Mouse (Mus musculus): ENCODE results near the gene Clca2. TPM values are rescaled to one million over a fixed set of nuclear protein-coding genes. Genes with fewer than 3 reads are reported as not detected.

The Clca2 gene
- polyA plus RNA-seq, 1 experiment from 2014 or later, result 0.95 TPM

- Histone ChIP-seq H3K4me3 (ENCODE audit: low read depth, low read length) (no peak overlapping the region), H3K27ac (replicated peaks; ENCODE audit: low read depth, low read length) (no peak overlapping the region), H3K27me3 (replicated peaks; ENCODE audit: control insufficient read depth, insufficient read depth, low read length) (no peaks in the 10 kb centered on the region), H3K9me3 (ENCODE audit: control insufficient read depth, low read length) (no peaks in the 10 kb centered on the region), H3K36me3 (ENCODE audit: control insufficient read depth, insufficient read depth, low read length) (no peaks in the 10 kb centered on the region), H3K4me2 (ENCODE audit: low read depth, low read length) (no peak overlapping the region), H3K9ac (ENCODE audit: low read depth, low read length) (no peak overlapping the region), H3K4me1 (ENCODE audit: control insufficient read depth, insufficient read depth, low read length) (no peaks in the 10 kb centered on the region)
- no peak for ATAC-seq (ENCODE audit: low read depth)
- WGBS, result 63% methylated on average over 5 of the region's 5 CpGs
- DNase-seq (ENCODE audit: low spot score), result no peak
Measured at GRCm38 (mm10) chr3:145103770-145104169, 4.5 kb upstream of the Clca2 start.

DNA sequence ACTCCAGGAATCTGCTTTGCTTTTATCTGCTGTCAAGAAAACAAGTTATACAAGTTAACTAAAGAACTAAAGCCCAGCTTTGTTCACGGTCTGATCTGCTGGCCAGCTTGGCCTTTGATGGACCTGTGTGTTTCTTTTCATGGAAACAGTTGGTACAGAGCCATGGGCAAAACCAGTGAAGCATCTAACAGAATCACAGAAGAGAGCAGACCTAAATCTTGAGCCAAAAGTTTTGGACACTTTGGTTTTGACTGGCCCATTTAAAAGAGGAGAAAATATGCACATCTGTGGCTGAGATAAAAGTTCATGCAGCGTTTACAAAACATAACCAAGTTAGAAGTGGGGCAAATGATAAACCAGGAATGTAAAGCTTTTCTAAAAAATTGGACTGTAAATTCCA lies 4.1 kb upstream of the Clca2 start:
- ATAC-seq (ENCODE audit: low read depth) (no peak), DNase-seq (ENCODE audit: low spot score) (no peak)
- no peak overlapping the region for H3K9ac ChIP-seq (ENCODE audit: low read depth, low read length)
- H3K36me3 ChIP-seq (ENCODE audit: control insufficient read depth, insufficient read depth, low read length), result no peaks in the 10 kb centered on the region
- H3K4me2 ChIP-seq (ENCODE audit: low read depth, low read length), result no peak overlapping the region
- no peaks in the 10 kb centered on the region for H3K4me1 ChIP-seq (ENCODE audit: control insufficient read depth, insufficient read depth, low read length)
- no peaks in the 10 kb centered on the region for H3K9me3 ChIP-seq (ENCODE audit: control insufficient read depth, low read length)
- H3K4me3 ChIP-seq (ENCODE audit: low read depth, low read length), result no peak overlapping the region
- WGBS, result 72% methylated on average over 2 of the region's 2 CpGs
- H3K27ac ChIP-seq (replicated peaks; ENCODE audit: low read depth, low read length), result no peak overlapping the region
- no peaks in the 10 kb centered on the region for H3K27me3 ChIP-seq (replicated peaks; ENCODE audit: control insufficient read depth, insufficient read depth, low read length)

DNA sequence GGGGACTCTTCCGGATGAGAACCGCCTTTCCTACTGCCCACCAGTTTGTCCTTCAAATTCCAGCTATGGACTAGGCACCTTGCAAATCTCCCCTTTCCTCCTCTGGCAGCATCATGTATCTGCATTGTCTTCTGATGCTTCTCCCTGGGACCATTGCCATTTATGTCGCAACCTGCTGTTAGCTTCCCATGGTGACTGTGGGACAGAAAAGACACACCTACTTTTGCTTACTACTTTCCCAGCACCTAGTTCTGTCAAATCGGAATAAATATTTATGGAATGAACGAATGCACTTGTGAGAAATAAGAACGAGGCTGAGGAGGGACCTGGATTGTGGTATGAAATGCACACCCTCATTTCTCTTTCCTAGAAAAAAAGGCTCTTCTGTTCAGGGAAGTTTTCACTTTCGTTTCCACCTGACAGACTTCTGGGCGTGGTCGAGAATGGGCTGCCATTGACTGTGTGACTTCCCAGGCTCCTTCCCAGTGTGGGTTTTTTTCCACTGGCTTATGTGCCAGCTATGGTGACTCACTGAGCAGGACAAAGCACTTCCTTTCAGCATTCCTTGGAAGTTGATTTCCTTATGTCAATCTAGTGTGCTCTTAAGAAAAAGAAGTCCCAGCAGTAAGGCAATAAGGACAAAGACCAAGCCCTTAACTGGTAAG lies 2.8 kb upstream of the Clca2 start:
- WGBS, result 79% methylated on average over 9 of the region's 9 CpGs
- Histone ChIP-seq H3K36me3 (ENCODE audit: control insufficient read depth, insufficient read depth, low read length) (no peaks in the 10 kb centered on the region), H3K4me2 (ENCODE audit: low read depth, low read length) (no peak overlapping the region), H3K4me1 (ENCODE audit: control insufficient read depth, insufficient read depth, low read length) (0 out of 2 replicates have a peak, but pooled peaks cover 5% of the 10 kb centered on the region), H3K27ac (replicated peaks; ENCODE audit: low read depth, low read length) (no peak overlapping the region), H3K4me3 (ENCODE audit: low read depth, low read length) (no peak overlapping the region), H3K27me3 (replicated peaks; ENCODE audit: control insufficient read depth, insufficient read depth, low read length) (no peaks in the 10 kb centered on the region), H3K9ac (ENCODE audit: low read depth, low read length) (no peak overlapping the region), H3K9me3 (ENCODE audit: control insufficient read depth, low read length) (no peaks in the 10 kb centered on the region)
- ATAC-seq (ENCODE audit: low read depth) (no peak), DNase-seq (ENCODE audit: low spot score) (peak; percentile 19)

- Histone ChIP-seq H3K27me3 (replicated peaks; ENCODE audit: control insufficient read depth, insufficient read depth, low read length) (no peaks in the 10 kb centered on the region), H3K9ac (ENCODE audit: low read depth, low read length) (no peak overlapping the region), H3K4me1 (ENCODE audit: control insufficient read depth, insufficient read depth, low read length) (no peaks in the 10 kb centered on the region), H3K9me3 (ENCODE audit: control insufficient read depth, low read length) (no peaks in the 10 kb centered on the region), H3K27ac (replicated peaks; ENCODE audit: low read depth, low read length) (no peak overlapping the region), H3K4me2 (ENCODE audit: low read depth, low read length) (no peak overlapping the region), H3K36me3 (ENCODE audit: control insufficient read depth, insufficient read depth, low read length) (no peaks in the 10 kb centered on the region), H3K4me3 (ENCODE audit: low read depth, low read length) (no peak overlapping the region)
- 70% methylated on average over 8 of the region's 8 CpGs for WGBS
- DNase-seq (ENCODE audit: low spot score) (no peak), ATAC-seq (ENCODE audit: low read depth) (no peak)
Measured at GRCm38 (mm10) chr3:145087857-145088598, 11.2 kb downstream of the Clca2 start.

DNA sequence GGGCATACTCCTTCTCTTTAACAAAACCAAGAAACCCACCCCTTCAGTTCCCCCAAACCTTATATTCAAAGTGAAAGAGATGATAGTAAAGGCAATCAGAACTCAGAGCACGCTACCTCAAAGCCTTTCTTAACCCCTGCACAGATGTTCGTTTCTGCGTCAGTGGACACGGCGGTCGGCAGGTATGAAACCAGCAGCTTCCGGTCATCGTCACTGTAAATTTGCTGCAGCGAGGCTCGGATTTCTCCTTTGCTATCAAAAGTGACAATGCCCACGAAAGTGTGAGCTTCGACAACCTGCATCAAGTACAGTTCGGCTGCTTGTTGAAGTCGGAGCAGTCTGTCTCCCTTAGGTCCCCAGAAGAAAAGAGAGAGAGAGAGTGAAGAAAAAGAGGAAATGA lies 13.1 kb downstream of the Clca2 start:
- no peaks in the 10 kb centered on the region for H3K36me3 ChIP-seq (ENCODE audit: control insufficient read depth, insufficient read depth, low read length)
- H3K4me3 ChIP-seq (ENCODE audit: low read depth, low read length), result no peak overlapping the region
- WGBS, result 92% methylated on average over 14 of the region's 14 CpGs
- ATAC-seq (ENCODE audit: low read depth) (no peak), DNase-seq (ENCODE audit: low spot score) (no peak)
- no peaks in the 10 kb centered on the region for H3K27me3 ChIP-seq (replicated peaks; ENCODE audit: control insufficient read depth, insufficient read depth, low read length)
- H3K9ac ChIP-seq (ENCODE audit: low read depth, low read length), result no peak overlapping the region
- no peaks in the 10 kb centered on the region for H3K9me3 ChIP-seq (ENCODE audit: control insufficient read depth, low read length)
- H3K4me1 ChIP-seq (ENCODE audit: control insufficient read depth, insufficient read depth, low read length), result no peaks in the 10 kb centered on the region
- H3K4me2 ChIP-seq (ENCODE audit: low read depth, low read length), result no peak overlapping the region
- H3K27ac ChIP-seq (replicated peaks; ENCODE audit: low read depth, low read length), result no peak overlapping the region

- ATAC-seq (ENCODE audit: low read depth) (no peak), DNase-seq (ENCODE audit: low spot score) (no peak)
- Histone ChIP-seq H3K4me2 (ENCODE audit: low read depth, low read length) (no peak overlapping the region), H3K9me3 (ENCODE audit: control insufficient read depth, low read length) (no peaks in the 10 kb centered on the region), H3K27me3 (replicated peaks; ENCODE audit: control insufficient read depth, insufficient read depth, low read length) (no peaks in the 10 kb centered on the region), H3K4me3 (ENCODE audit: low read depth, low read length) (no peak overlapping the region), H3K27ac (replicated peaks; ENCODE audit: low read depth, low read length) (no peak overlapping the region), H3K4me1 (ENCODE audit: control insufficient read depth, insufficient read depth, low read length) (no peaks in the 10 kb centered on the region), H3K9ac (ENCODE audit: low read depth, low read length) (no peak overlapping the region), H3K36me3 (ENCODE audit: control insufficient read depth, insufficient read depth, low read length) (no peaks in the 10 kb centered on the region)
- 92% methylated on average over 1 of the region's 1 CpGs for WGBS
Measured at GRCm38 (mm10) chr3:145083081-145083480, 16.2 kb downstream of the Clca2 start.

DNA sequence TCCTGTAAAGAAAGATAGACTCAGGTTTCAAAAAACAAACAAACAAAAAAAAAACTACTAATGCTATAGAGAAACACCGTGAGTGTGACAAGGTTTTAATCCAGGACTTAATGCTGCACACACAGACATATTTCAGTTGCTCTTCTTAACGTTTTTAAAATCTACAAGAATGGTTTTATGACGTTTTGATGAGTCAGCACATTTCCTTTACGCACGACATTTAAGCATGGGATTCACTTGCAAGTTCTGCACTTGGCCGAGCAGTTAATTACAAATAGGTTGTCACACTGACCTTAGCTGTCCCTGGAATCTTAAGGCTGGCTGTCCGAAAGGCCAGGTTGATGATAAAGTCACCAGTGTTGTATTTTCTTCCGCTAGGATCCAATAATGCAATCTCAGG lies 18.3 kb downstream of the Clca2 start:
- Histone ChIP-seq H3K27me3 (replicated peaks; ENCODE audit: control insufficient read depth, insufficient read depth, low read length) (no peaks in the 10 kb centered on the region), H3K36me3 (ENCODE audit: control insufficient read depth, insufficient read depth, low read length) (no peaks in the 10 kb centered on the region), H3K4me1 (ENCODE audit: control insufficient read depth, insufficient read depth, low read length) (no peaks in the 10 kb centered on the region), H3K4me3 (ENCODE audit: low read depth, low read length) (no peak overlapping the region), H3K27ac (replicated peaks; ENCODE audit: low read depth, low read length) (no peak overlapping the region), H3K4me2 (ENCODE audit: low read depth, low read length) (no peak overlapping the region), H3K9me3 (ENCODE audit: control insufficient read depth, low read length) (no peaks in the 10 kb centered on the region), H3K9ac (ENCODE audit: low read depth, low read length) (no peak overlapping the region)
- 79% methylated on average over 8 of the region's 8 CpGs for WGBS
- ATAC-seq (ENCODE audit: low read depth) (no peak), DNase-seq (ENCODE audit: low spot score) (no peak)

DNA sequence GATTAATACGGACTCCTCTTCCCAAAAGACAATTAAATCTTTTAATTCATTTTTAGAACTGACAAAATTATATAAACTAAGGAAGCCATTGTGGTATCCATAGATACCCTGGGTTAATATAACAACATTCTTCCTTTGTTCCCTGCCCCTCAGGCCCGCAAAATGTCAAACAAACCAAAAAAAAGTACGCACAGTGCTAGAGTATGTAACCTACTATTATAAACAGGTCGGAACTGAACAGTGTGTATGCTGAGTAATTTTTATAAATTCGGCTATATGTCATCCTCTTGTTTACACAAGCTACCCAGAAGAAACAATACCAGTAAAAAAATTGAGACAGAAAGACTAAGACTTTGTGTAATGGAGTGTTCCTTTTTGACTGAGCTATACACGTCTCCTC lies 20.8 kb downstream of the Clca2 start:
- no peaks in the 10 kb centered on the region for H3K36me3 ChIP-seq (ENCODE audit: control insufficient read depth, insufficient read depth, low read length)
- no peak overlapping the region for H3K27ac ChIP-seq (replicated peaks; ENCODE audit: low read depth, low read length)
- no peak overlapping the region for H3K4me2 ChIP-seq (ENCODE audit: low read depth, low read length)
- ATAC-seq (ENCODE audit: low read depth) (no peak), DNase-seq (ENCODE audit: low spot score) (no peak)
- H3K4me3 ChIP-seq (ENCODE audit: low read depth, low read length), result no peak overlapping the region
- 78% methylated on average over 6 of the region's 6 CpGs for WGBS
- H3K9me3 ChIP-seq (ENCODE audit: control insufficient read depth, low read length), result no peaks in the 10 kb centered on the region
- H3K9ac ChIP-seq (ENCODE audit: low read depth, low read length), result no peak overlapping the region
- H3K4me1 ChIP-seq (ENCODE audit: control insufficient read depth, insufficient read depth, low read length), result no peaks in the 10 kb centered on the region
- H3K27me3 ChIP-seq (replicated peaks; ENCODE audit: control insufficient read depth, insufficient read depth, low read length), result no peaks in the 10 kb centered on the region

DNA sequence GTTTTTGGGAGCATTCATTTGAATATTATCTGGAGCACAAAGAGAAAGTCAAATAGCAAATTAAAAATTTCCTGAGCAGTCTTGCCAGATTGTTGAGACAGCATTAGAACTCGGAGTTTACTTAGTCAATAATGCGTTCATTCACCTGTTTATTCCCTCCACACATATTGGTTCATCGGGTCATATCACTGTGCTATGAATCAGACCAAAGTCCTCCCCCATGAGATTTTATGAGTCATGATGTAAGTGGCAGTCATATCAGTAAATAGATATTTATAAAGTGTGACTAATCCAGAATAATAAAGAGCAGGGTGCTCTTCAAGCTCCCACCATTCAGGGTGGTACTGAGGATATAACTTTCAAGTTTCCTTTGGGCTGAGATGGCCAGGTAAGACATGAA lies 26.9 kb downstream of the Clca2 start:
- ATAC-seq (ENCODE audit: low read depth), result no peak
- DNase-seq (ENCODE audit: low spot score), result no peak
- Histone ChIP-seq H3K9ac (ENCODE audit: low read depth, low read length) (no peak overlapping the region), H3K4me2 (ENCODE audit: low read depth, low read length) (no peak overlapping the region), H3K4me3 (ENCODE audit: low read depth, low read length) (no peak overlapping the region), H3K27ac (replicated peaks; ENCODE audit: low read depth, low read length) (no peak overlapping the region), H3K9me3 (ENCODE audit: control insufficient read depth, low read length) (no peaks in the 10 kb centered on the region), H3K36me3 (ENCODE audit: control insufficient read depth, insufficient read depth, low read length) (no peaks in the 10 kb centered on the region), H3K4me1 (ENCODE audit: control insufficient read depth, insufficient read depth, low read length) (no peaks in the 10 kb centered on the region), H3K27me3 (replicated peaks; ENCODE audit: control insufficient read depth, insufficient read depth, low read length) (no peaks in the 10 kb centered on the region)
- 91% methylated on average over 3 of the region's 3 CpGs for WGBS
